Mouse (Mus musculus) liver, adult 10 weeks (tissue): ENCODE data around the gene LTO1. TPM values are rescaled to one million over a fixed set of nuclear protein-coding genes. Genes with fewer than 3 reads are reported as not detected.

Experiments
- polyA plus RNA-seq: library from polyadenylated mRNA; stranded (reverse); fragments of 350-450 nt; fragmentation: Illumina TruSeq; extraction: RNeasy Lipid Tissue Mini Kit (QIAGEN cat#74804); gene quantifications from one replicate; pipeline ENCODE4 v1.2.3, GENCODE M21; 2014; ENCODE audit warnings: low read depth, low replicate concordance

LTO1 gene
- 4.1 TPM for polyA plus RNA-seq

DNA sequence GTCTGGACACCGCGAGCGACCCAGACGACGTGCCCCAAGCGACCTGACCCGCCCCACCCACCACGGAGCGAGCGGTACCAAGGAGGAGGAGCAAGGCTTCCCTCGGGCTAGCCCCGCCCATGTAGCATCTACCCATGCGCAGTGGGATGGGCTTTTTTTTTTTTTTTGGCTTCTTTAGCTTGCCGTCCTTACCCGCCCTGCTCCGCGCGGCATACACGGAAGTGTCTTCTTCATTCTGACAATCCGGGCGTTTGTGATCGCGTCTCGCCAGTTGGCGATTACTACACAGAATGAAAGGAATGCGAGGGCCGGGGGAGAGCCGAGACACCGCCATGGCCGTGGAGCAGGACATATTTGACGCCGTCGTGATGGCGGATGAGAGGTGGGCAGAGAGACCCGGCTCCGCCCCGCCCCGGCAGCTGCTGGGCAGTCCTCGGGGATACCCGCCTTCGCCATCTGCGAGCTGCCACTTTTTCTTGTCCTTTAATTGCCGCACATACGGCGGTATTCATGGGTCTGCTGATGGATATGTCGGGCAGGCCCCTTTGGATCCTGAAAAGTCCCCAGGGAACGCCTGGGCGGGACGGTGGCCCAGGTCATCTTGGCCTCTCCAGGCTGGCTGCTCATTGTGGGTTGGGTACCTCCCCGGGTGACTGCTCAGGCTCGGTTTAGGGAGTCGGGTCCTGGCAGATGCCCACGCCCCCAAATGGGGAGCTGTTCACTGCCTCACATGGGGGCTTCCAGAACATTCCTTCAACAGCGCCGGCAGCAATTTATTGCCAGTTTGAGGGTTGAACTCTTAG is at the start of gene LTO1:
LTO1 (plus strand) TSS at position 153 of the 803 bp plus-strand sequence.

DNA sequence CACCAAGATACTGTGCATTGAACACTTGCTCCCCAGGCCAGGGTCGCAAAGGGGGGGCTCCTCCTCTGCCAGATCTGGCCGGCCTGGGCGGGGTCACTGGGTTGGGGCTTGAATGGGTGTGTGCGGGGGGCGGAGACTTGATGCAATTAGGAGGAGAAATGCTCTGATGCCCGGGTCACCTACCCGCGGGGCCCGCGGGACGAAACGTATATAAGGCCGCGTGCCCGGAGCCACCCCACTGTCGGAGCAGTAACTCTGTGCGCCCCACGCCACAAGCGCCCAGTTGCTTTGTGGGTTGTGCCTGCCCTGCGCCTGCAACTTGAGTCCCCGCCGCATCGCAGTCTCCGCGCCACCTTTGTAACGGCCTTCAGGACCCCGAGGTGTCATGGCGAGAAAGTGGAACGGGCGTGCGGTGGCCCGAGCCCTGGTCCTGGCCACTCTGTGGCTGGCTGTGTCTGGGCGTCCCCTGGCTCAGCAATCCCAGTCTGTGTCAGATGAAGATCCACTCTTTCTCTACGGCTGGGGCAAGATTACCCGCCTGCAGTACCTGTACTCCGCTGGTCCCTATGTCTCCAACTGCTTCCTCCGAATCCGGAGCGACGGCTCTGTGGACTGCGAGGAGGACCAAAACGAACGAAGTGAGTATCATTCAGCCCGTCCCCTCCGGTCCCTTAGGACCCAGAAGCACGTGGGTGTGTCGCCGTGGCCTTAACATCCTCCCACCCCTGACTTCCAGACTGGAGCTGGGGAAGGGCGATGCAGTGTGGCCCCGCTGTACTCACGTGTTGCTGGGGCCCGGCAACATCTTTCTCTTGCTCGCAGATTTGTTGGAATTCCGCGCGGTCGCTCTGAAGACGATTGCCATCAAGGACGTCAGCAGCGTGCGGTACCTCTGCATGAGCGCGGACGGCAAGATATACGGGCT is 18.3 kb upstream of the LTO1 start, which contains the start of gene Fgf15:
Fgf15 (plus strand) TSS at position 238 of the 925 bp plus-strand sequence.

DNA sequence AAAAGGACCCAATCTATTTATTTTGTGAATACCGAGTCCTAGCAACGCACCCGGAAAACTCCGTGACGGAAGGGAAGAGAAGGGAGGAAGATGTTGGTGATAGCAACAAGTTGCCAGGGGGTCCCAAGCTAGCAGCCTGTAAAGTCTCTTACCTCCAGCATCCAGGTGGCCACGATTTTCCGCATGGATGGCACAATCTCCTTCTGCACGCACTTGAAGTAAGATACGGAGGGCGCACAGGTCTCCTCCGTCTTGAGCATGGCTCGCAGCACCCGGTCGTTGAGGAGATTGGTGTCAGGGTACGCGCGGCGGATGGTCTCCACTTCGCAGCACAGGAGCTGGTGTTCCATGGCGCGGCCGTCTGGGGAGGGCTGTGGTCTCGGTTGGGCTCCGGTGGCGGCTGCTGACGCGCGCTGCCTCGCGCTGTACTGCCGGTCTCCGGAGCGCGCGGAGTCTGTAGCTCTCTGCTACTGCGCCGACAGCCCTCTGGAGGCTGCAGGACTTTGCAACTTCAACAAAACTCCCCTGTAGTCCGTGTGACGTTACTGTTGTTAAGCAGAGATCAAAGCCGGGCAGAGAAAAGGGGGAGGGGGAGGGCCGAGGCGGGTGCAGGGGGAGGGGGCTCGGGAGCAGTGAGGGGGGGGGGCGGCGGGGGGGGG is 24.6 kb downstream of the LTO1 start, which contains the start of gene Ccnd1:
Ccnd1 (minus strand) TSS at position 582 of the 659 bp plus-strand sequence.

Other genes with a start within 250 kb of the LTO1 start
- gene Ano1, start 163.1 kb upstream of the LTO1 start, polyA plus RNA-seq, result 1.1 TPM
- not detected for gene Fgf3, start 77.0 kb upstream of the LTO1 start, polyA plus RNA-seq
- gene Fgf4, start 67.7 kb upstream of the LTO1 start, polyA plus RNA-seq, result not detected
- gene Fgf15, start 18.6 kb upstream of the LTO1 start, polyA plus RNA-seq, result not detected
- gene Ccnd1, start 24.8 kb downstream of the LTO1 start, polyA plus RNA-seq, result 27.4 TPM